Mouse (Mus musculus) C2C12 (cell line): ENCODE measurements around the gene Ptpn6.
"Not testable (repeated sequence)": the region's sequence is repeated elsewhere in the genome, so short reads cannot be mapped to it uniquely, and the experiment has no call there.

Experiments
- CTCF ChIP-seq: IDR thresholded peaks from one replicate; pipeline ENCODE4 v1.5.1; 2011; ENCODE audit not compliant: control insufficient read depth, insufficient read depth, insufficient read length
- FOSL1 ChIP-seq: IDR thresholded peaks from one replicate; pipeline ENCODE4 v1.8.0; 2011; ENCODE audit warnings: mild to moderate bottlenecking, low read length; ENCODE audit not compliant: poor library complexity, insufficient read depth, severe bottlenecking
- MAX ChIP-seq: IDR thresholded peaks from one replicate; pipeline ENCODE4 v1.6.1; 2011; ENCODE audit warnings: mild to moderate bottlenecking, control low read depth
- MYOD1 ChIP-seq: IDR thresholded peaks from one replicate; pipeline ENCODE4 v1.6.1; 2011; ENCODE audit warnings: low read depth; ENCODE audit not compliant: control insufficient read depth, insufficient read length
- USF1 ChIP-seq: IDR thresholded peaks from one replicate; pipeline ENCODE4 v1.6.1; 2011; ENCODE audit warnings: low read depth, mild to moderate bottlenecking, control low read depth, moderate library complexity

DNA sequence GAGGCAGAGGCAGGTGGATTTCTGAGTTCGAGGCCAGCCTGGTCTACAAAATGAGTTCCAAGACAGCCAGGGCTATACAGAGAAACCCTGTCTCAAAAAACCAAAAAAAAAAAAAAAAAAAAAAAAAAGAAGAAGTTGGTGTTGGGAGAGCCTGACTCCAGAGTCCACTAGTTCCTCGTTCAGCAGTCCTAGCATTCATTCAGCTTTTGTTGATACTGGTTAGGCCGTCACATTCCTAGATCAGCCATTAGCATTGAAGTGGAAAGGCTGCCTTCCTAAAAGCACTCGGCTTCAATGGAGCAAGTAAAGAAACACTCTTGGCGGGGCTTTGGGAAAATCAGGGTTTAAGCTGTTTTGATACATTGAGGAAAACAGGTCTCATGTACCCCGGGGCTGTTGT lies 56.2 kb downstream of the Ptpn6 start:
- not testable (repeated sequence) for TF ChIP-seq MAX, CTCF, USF1, MYOD1, FOSL1
